Mouse (Mus musculus): ENCODE measurements around the gene Crmp1.

Crmp1 gene

DNA sequence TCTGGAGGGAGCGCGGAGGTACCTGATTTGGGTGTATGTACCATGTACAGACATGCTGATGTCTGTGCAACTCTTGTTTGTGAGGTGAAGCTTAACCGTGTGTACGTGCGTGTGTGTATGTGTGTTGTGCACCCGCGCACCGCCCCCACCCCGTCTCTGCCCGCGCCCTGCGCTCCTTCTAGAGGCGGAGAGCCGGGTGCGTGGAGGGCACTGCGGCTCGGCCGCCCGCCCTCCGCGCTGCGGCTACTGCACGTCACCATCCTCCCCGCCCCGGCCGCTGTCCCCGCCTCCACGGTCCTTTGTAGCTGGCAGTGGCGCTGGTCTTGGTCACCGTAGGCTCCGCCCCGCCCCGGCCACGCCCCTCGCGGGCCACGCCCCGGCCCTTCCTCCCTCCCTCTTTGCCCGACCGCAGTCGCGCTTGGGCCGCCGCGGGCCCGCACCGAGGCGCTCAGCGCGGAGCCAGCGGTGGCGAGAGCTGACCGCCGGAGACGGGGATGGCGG is at the start of gene Crmp1:
Gene Crmp1 (plus strand): TSS at position 290 of the 501 bp plus-strand sequence.
- peak; percentile 72 to 80 for DNase-seq (ENCODE audit: low spot score in 2 of 2)

- DNase-seq (ENCODE audit: low spot score in 2 of 2) = no peak
Observed at GRCm38 (mm10) chr5:37196196-37196595, 45.5 kb upstream of the Crmp1 start.

- DNase-seq (ENCODE audit: low spot score in 2 of 2) = no peak
Observed at GRCm38 (mm10) chr5:37196666-37197250, 45.0 kb upstream of the Crmp1 start.

- no peak for DNase-seq (ENCODE audit: low spot score in 2 of 2)
Observed at GRCm38 (mm10) chr5:37197423-37197822, 44.3 kb upstream of the Crmp1 start.

GRCm38 (mm10) chr5:37198011-37198688 is 43.6 kb upstream of the Crmp1 start:
- no peak for DNase-seq (ENCODE audit: low spot score in 2 of 2)

- no peak for DNase-seq (ENCODE audit: low spot score in 2 of 2)
Observed at GRCm38 (mm10) chr5:37202285-37202684, 39.5 kb upstream of the Crmp1 start.

GRCm38 (mm10) chr5:37204886-37205285 is 36.9 kb upstream of the Crmp1 start:
- DNase-seq (ENCODE audit: low spot score in 2 of 2) = no peak

DNA sequence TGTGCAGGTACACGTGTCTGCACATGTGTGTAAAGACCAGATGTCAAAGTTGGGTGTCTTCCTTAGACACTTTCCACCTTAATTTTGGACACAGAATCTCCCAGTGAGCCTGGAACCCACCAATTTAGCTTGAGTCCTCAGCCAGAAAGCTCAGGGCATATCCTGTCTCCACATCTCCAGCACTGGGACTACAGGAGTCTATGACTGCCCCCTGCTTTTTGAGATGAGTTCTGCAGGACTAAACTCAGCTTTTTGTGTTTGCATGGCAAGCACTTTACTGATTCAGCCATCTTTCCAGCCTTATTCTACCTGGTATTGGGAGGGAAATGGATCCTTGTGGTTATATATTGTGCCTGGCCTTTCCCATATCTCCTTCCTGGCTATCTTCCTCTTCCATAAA is 36.3 kb upstream of the Crmp1 start:
- no peak for DNase-seq (ENCODE audit: low spot score in 2 of 2)

GRCm38 (mm10) chr5:37206364-37206763 is 35.4 kb upstream of the Crmp1 start:
- DNase-seq (ENCODE audit: low spot score in 2 of 2) = no peak

GRCm38 (mm10) chr5:37212938-37213708 is 28.6 kb upstream of the Crmp1 start:
- no peak for DNase-seq (ENCODE audit: low spot score in 2 of 2)

DNA sequence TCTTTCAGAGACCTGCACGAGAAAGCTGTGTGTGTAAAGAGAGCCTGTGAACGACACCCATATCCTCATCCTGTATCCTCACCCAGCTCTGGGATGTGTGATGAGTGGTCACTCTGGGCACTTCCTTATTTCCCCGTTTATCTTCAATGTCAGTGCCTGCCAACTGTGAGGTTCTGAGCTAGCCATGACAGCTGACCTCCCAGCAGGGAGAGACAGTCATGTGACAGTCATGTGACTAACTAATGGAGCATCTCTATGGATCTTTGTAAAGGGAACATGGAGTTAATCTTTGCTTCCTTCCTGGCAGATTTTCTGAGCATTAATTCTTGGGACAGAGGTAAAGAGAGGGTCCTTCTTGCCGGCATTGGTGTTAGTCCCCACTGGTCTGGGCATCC is 28.0 kb upstream of the Crmp1 start:
- no peak for DNase-seq (ENCODE audit: low spot score in 2 of 2)

- DNase-seq (ENCODE audit: low spot score in 2 of 2) = no peak
Observed at GRCm38 (mm10) chr5:37214614-37215013, 27.1 kb upstream of the Crmp1 start.

GRCm38 (mm10) chr5:37215276-37215675 is 26.5 kb upstream of the Crmp1 start:
- DNase-seq (ENCODE audit: low spot score in 2 of 2) = no peak

- no peak for DNase-seq (ENCODE audit: low spot score in 2 of 2)
Observed at GRCm38 (mm10) chr5:37219615-37220014, 22.1 kb upstream of the Crmp1 start.

DNA sequence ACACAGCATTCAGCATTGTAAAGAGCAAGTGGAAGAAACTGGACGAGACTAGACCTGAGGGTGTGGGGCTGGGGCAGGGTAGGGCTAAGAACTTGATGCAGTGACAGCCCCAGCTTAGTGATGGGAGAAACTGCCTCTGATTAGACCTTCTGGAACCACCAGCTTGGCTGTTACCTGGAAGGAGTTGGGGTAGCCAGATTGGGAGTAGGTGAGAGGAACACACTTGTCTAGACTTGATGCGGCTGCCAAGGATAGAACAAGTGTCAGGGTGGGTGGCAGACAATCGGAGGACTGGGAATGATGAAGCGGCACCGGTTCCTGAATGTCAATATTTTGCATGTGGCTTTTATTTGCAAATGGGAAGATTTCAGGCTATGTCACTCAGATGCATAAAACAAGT is 21.2 kb upstream of the Crmp1 start:
- DNase-seq (ENCODE audit: low spot score in 2 of 2) = no peak

DNA sequence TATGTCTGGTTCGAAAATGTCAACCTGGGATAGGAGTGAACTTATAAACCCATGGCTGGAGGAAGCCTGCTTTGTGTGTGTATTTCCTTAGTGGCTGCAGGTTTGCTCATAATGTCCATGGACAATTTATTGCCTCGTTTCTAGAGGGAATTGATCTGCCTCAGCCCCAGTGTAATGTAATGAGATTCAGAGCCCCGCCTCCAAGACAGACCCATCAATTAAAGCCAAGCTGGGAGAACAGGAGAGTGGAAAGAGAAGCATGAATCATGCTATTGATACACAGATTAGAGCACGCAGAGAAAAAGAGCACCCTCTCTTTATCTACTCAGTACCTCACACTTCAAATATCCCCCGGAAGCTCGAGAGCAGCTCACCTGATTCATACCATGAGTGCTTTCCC is 20.2 kb upstream of the Crmp1 start:
- no peak for DNase-seq (ENCODE audit: low spot score in 2 of 2)

GRCm38 (mm10) chr5:37222316-37222715 is 19.4 kb upstream of the Crmp1 start:
- DNase-seq (ENCODE audit: low spot score in 2 of 2) = no peak

- DNase-seq (ENCODE audit: low spot score in 2 of 2) = no peak
Observed at GRCm38 (mm10) chr5:37225708-37226107, 16.0 kb upstream of the Crmp1 start.

GRCm38 (mm10) chr5:37227956-37228680 is 13.6 kb upstream of the Crmp1 start:
- no peak for DNase-seq (ENCODE audit: low spot score in 2 of 2)

DNA sequence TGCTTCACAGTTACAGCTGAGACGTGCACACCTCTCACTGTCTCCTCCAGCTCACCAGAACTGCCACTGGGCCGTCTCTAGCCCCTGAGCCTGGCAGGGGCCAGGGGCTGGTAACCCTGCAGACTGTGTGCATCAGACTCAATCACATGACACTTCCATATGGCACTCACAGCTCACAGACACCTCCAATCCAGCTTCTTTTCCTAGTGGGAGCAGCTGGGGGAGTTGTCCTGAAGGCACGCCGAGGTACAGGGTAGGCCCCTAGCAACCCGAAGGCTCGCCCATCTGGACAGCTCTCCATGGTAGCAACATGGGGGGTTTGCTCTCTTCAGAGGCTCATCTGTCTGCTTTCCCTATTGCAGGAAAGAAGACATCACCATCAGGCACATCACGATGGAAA is 12.8 kb upstream of the Crmp1 start:
- no peak for DNase-seq (ENCODE audit: low spot score in 2 of 2)

DNA sequence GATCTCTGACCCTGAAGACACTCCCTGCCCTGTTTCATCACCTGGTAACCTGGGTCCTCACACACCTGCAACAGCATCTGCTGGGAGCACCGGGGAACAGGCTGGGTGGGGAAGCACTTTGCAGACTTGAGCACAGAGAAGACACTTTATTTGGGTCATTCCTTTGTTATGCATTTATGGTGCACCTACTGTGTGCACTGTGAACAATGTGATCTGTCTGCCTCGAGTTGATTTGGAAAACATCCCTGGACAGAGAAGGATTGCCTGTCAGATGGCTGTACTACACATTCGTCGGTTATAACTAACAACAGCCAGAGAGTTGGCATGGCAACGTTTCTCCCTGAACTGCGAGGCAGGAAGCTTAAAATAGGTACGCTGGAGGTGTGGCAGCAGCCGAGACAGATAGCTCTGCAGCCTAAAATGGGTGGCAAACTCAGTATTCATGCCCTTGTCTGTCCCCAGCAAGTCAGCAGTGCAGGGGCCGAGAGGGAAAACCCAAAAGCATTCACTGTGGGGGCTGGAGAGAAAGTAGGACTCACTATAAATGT is 8.7 kb upstream of the Crmp1 start:
- peak in 1 of 2 experiments; percentile 69 for DNase-seq (ENCODE audit: low spot score in 2 of 2)

- DNase-seq (ENCODE audit: low spot score in 2 of 2) = no peak
Observed at GRCm38 (mm10) chr5:37238654-37239053, 3.1 kb upstream of the Crmp1 start.

Data from frontal cortex, postnatal 14 days (tissue).